10 mouse cellular contexts compared by ENCODE assay signal in the genomic region with DNA sequence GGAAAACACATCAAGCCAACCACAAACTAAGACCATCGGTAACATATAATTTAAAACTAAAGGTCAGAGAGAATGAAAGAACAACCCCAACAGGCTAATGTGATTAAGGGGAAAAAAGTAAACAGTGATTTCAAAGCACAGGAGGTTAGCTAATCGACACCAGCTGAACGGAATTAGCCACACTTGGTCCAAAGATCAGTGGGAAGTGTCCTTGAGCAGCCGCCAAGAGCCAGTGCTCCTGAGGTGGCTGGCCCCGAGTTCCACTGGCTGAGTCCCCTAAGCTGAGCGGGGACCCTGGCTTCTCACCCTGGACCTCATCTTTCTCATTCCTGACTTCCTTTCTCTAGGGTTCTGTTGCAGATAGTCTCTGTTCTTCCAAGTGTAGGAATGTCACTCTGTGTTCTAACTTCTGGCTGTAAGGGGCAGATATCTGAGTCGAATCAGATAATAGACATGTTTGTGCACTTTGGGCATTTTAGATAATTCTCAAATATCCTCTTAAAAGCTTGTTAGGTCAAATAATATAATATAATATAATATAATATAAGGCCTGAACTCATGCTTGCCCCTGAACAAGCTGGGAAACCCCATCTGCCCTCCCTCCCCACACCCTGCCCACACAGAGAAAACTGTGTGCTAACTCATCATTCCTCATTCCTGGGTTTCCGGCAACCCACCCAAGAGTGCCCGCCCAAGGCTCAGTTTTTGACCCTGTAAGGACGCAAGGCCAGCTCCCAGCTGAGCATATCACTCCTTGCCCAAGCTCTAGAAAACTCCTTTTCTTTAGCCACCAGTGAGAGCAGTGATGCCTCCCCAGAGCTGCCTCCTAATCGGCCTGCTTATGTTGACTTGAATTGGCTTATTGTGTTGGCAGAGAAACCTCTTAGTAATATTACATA.
A peak's percentile ranks its signal among the peaks of the same experiment; 100 is the strongest.
DNase-seq lines count a peak whose midpoint lies in the region; ATAC-seq and TF ChIP-seq lines count a peak whose summit lies in the region.
"Had no signal": no experiment of that assay in that cellular context is flagged by ENCODE, and none has a peak within 500 bp of the region (broad histone marks: within the 10 kb centered on the region; RNA-seq: fewer than 3 reads in every experiment).

No protein-coding gene starts in this region.

- H3K9ac ChIP-seq in kidney, embryonic 15.5 days, result no peak overlapping the region
- H3K9ac ChIP-seq in embryonic facial prominence, embryonic 11.5 days (replicated peaks; ENCODE audit: low read length), result no peak overlapping the region
- H3K9ac ChIP-seq: hindbrain, embryonic 14.5 days had no signal

- ATAC-seq in kidney, embryonic 15.5 days (replicated peaks; ENCODE audit: low FRiP score), result no peak
- ATAC-seq in embryonic facial prominence, embryonic 11.5 days (replicated peaks; ENCODE audit: insufficient number of reproducible peaks, low FRiP score, low TSS enrichment, low read depth), result peak; percentile 77; the same call in 1 of the 2 replicates
- ATAC-seq: Patski had no signal

- H3K36me3 ChIP-seq in kidney, adult 2 months (ENCODE audit: control insufficient read depth, insufficient read depth, low read length), result no peaks in the 10 kb centered on the region
- no peaks in the 10 kb centered on the region for H3K36me3 ChIP-seq in kidney, embryonic 15.5 days
- H3K36me3 ChIP-seq in embryonic facial prominence, embryonic 11.5 days (replicated peaks; ENCODE audit: control insufficient read depth, insufficient read depth, low read depth, low read length), result no peaks in the 10 kb centered on the region
- H3K36me3 ChIP-seq in limb, embryonic 10.5 days, result no peaks in the 10 kb centered on the region

- no peaks in the 10 kb centered on the region for H3K27me3 ChIP-seq in kidney, adult 2 months (replicated peaks; ENCODE audit: control insufficient read depth, insufficient read depth, low read length)
- H3K27me3 ChIP-seq in kidney, embryonic 15.5 days, result no peaks in the 10 kb centered on the region
- no peaks in the 10 kb centered on the region for H3K27me3 ChIP-seq in embryonic facial prominence, embryonic 11.5 days (ENCODE audit: control insufficient read depth, insufficient read depth, low read length)
- H3K27me3 ChIP-seq in limb, embryonic 10.5 days (ENCODE audit: low read depth, poor library complexity, severe bottlenecking), result 0 out of 2 replicates have a peak, but pooled peaks cover 6% of the 10 kb centered on the region
- H3K27me3 ChIP-seq: Patski had no signal

- H3K9me3 ChIP-seq in kidney, embryonic 15.5 days (replicated peaks), result no peaks in the 10 kb centered on the region
- H3K9me3 ChIP-seq in embryonic facial prominence, embryonic 11.5 days (replicated peaks; ENCODE audit: control insufficient read depth, low read length), result no peaks in the 10 kb centered on the region
- H3K9me3 ChIP-seq in limb, embryonic 10.5 days (replicated peaks), result no peaks in the 10 kb centered on the region

- no peak overlapping the region for H3K27ac ChIP-seq in kidney, adult 2 months (ENCODE audit: insufficient read depth, low read depth, low read length)
- no peak overlapping the region for H3K27ac ChIP-seq in kidney, embryonic 15.5 days
- no peak overlapping the region for H3K27ac ChIP-seq in embryonic facial prominence, embryonic 11.5 days (replicated peaks; ENCODE audit: low read depth, low read length)
- H3K27ac ChIP-seq in limb, embryonic 10.5 days, result no peak overlapping the region
- H3K27ac ChIP-seq: hindbrain, embryonic 14.5 days had no signal

- WGBS in kidney, adult 2 months, result 54% methylated on average over 11 of the region's 11 CpGs
- 54% methylated on average over 11 of the region's 11 CpGs for WGBS in kidney, embryonic 15.5 days
- 18% methylated on average over 11 of the region's 11 CpGs for WGBS in embryonic facial prominence, embryonic 11.5 days
- 24% methylated on average over 11 of the region's 11 CpGs for WGBS in limb, embryonic 10.5 days

- no peak overlapping the region for H3K4me3 ChIP-seq in kidney, adult 2 months (ENCODE audit: insufficient read depth, low read depth, low read length)
- no peak overlapping the region for H3K4me3 ChIP-seq in kidney, embryonic 15.5 days (replicated peaks)
- H3K4me3 ChIP-seq in embryonic facial prominence, embryonic 11.5 days (ENCODE audit: low read depth, low read length), result no peak overlapping the region
- H3K4me3 ChIP-seq in limb, embryonic 10.5 days, result no peak overlapping the region

- peak; percentile 61 for DNase-seq in kidney, adult 2 months
- DNase-seq in embryonic facial prominence, embryonic 11.5 days (ENCODE audit: low spot score), result peak; percentile 90
- peak; percentile 64 for DNase-seq in limb, embryonic 10.5 days (ENCODE audit: low spot score)
- peak; percentile 71 for DNase-seq in skeletal muscle tissue, adult 2 months (ENCODE audit: low read depth, low spot score)
- DNase-seq in retina, postnatal 1 day, result no peak
- DNase-seq in layer of hippocampus, adult 9-10 months (ENCODE audit: low spot score), result no peak
- DNase-seq in spleen, postnatal 36 days (ENCODE audit: low spot score in 2 of 2), result no peak

- TF ChIP-seq POLR2A in kidney, adult 2 months (IDR thresholded peaks at IDR 0.05; ENCODE audit: low read depth, low read length), result no peak

- no peak overlapping the region for H3K4me2 ChIP-seq in kidney, embryonic 15.5 days
- no peak overlapping the region for H3K4me2 ChIP-seq in embryonic facial prominence, embryonic 11.5 days (ENCODE audit: low read depth, low read length)
- H3K4me2 ChIP-seq: hindbrain, embryonic 14.5 days had no signal

- H3K4me1 ChIP-seq in kidney, adult 2 months (ENCODE audit: control insufficient read depth, insufficient read depth, low read length), result peaks cover 6% of the 10 kb centered on the region; the same call in 1 of the 2 replicates
- peaks cover 5% of the 10 kb centered on the region; the same call in 1 of the 2 replicates for H3K4me1 ChIP-seq in kidney, embryonic 15.5 days
- H3K4me1 ChIP-seq in embryonic facial prominence, embryonic 11.5 days (ENCODE audit: control insufficient read depth, insufficient read depth, low read length), result no peaks in the 10 kb centered on the region
- H3K4me1 ChIP-seq in limb, embryonic 10.5 days, result peaks cover 26% of the 10 kb centered on the region

- no peak for TF ChIP-seq CTCF in kidney, adult 2 months (conservative IDR thresholded peaks at IDR 0.05; ENCODE audit: insufficient read depth, insufficient read length, low read depth, low read length)

Comparison
In these comparisons a context has a peak if more than half of its experiments do, and no peak if none do; other contexts are left out.
1. DNase-seq: peak in kidney, adult 2 months (single experiment), embryonic facial prominence, embryonic 11.5 days (single experiment), limb, embryonic 10.5 days (single experiment) and skeletal muscle tissue, adult 2 months (single experiment); none in retina, postnatal 1 day (single experiment), layer of hippocampus, adult 9-10 months (single experiment) and spleen, postnatal 36 days (0 of 2).